Mouse (Mus musculus) E14TG2a.4 (cell line): ENCODE measurements around the gene Zfp467.

Source experiments
- CTCF ChIP-seq: conservative IDR thresholded peaks from 2 replicates; pipeline ENCODE4 v1.5.1; 2014; ENCODE audit warnings: low read length
- NANOG ChIP-seq: IDR thresholded peaks from 2 replicates; pipeline ENCODE4 v1.6.1; 2014; ENCODE audit warnings: borderline replicate concordance, low read length, mixed read lengths
- POU5F1 ChIP-seq: IDR thresholded peaks from 2 replicates; pipeline ENCODE4 v1.6.1; 2014; ENCODE audit warnings: low read length, borderline replicate concordance

DNA sequence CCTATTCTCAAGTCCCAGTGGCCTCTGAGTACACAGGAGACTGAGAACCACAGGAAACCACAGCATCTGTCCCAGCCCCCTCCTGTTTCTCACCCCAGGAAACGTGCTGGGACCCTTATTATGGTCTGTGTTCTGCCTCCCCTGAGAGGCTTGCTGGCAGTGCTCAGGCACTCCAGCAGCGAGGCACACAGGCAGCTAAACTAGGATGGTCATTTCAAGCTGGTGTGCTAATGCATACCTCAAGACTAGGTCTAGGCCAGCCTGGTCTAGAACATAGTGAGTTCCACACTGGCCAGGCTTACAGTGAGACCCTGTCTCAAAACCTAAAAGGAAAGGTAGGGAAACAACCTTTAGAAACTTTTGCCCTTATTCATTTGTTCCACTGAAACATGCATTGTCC lies 25.0 kb downstream of the Zfp467 start:
- TF ChIP-seq CTCF (no peak), NANOG (no peak), POU5F1 (no peak)
